Mouse (Mus musculus) central nervous system, embryonic 14 days (tissue): Measurements from ENCODE around the gene Rcor3. TPM values are rescaled to one million over a fixed set of nuclear protein-coding genes. Genes with fewer than 3 reads are reported as not detected.

ENCODE experiments used
- polyA plus RNA-seq: library from polyadenylated mRNA; depleted of rRNA; stranded (reverse); fragments of >200 nt; gene quantifications from 2 replicates; pipeline ENCODE4 v1.2.3, GENCODE M21; 2012; rRNA removed

Gene Rcor3
- polyA plus RNA-seq: 39.8 and 42.8 TPM in 2 replicates

DNA sequence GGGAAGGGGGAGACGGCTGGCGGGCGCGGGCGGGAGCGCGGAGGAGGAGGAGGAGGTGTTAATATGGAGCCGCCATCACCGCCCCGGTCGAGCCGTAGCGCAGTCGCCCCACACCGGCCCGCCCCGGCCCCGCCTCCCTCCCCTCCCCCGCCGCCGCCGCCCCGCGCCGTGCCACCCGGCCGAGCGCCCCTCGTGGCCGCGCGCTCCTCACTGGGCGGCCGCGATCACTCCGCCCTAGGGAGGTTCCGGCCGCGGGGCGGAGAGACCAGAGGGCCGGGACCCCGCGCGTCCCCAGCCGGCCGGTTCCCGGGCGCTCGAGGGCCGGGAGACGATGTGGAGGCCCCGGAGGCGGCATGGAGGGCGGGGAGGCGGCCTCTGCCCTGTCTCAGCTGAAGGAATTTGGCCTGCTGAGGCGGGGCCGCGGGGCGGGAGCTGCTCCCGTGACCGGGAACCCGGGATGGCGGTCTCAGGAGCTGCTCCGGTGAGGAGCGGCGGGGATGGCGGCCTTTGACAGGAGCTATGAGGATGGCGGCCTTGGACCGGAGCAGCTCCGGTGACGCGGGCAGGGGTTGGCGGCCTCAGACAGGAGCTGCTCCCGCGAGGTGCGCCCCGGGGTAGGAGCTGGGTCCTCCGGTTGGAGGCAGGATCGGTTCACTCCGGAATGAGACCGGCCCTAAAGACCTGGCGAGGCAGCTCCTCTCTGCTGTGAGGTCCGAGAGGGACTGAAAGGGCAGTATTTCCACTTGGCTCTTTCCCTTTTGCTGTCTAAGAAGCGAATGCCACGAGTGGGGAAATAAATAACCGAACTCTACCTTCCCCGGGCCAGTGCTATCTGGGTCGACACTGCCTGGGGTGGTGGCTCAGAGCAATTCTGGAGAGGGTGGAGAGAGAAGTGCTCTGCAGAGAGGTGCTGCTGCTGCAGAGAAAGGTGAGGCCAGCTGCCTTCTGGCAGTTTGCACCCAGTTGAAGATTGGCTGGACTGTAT lies at the start of gene Rcor3:
Gene Rcor3, minus strand, starts transcription at position 137 of the 985 bp plus-strand sequence.

DNA sequence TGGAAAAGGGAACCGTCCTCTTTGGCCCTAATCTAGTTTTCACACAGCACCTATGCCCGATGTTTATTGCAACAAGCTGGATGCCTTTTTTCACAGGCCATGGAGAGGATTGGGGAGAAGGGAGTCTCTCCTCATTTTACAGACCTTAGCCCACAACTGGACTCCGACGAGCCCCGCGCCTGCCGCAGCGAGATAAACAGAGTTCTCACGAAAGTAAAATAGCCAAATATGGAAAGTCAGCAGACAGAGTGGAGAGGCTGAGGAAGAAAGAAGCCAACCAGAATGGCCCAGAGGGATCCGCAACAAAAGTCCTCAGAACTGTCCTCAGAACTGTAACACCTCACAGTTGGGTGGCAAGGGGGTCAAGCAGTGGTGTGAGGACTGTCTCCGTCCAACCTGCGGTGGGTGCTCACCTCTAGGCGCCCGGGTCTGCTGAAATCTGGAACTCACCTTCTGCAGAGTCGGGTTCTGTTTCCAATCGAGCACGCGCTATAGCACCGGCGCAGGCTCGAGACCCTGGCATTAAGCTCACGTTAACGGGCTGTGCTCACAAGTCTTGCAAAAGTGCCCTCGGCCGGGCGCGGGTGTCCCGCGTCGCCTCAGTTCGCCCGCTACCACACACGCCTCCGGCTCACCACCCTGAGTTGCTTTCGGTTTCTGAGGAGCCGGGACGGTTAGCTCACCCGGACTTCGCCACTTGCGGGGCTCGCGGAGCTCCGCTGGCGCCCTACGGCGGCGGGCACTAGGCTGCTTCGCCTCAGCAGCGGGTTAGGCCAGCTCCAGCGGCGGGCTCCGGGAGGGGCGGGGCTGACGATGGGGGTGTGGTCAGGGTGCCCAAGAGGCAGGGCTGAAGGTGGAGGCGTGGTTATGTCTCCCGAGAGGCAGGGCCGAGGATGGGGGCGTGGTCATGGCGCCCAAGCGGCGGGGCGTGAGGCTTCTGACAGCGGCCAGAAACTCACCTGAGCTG lies 45.8 kb downstream of the Rcor3 start, which contains the start of gene Traf5:
Gene Traf5, minus strand, starts transcription at position 754 of the 967 bp plus-strand sequence.

Other genes with a start within 250 kb of the Rcor3 start
- 8.7 and 9.0 TPM in 2 replicates for gene Slc30a1, start 231.3 kb downstream of the Rcor3 start, polyA plus RNA-seq
- gene Rd3, start 160.7 kb downstream of the Rcor3 start, polyA plus RNA-seq: 2.0 and 2.4 TPM in 2 replicates
- gene Traf5, start 45.5 kb downstream of the Rcor3 start, polyA plus RNA-seq: 3.6 and 7.3 TPM in 2 replicates
- gene Kcnh1, start 52.7 kb upstream of the Rcor3 start, polyA plus RNA-seq: 1.9 and 2.3 TPM in 2 replicates